Mouse (Mus musculus): ENCODE results near the gene Immp2l. TPM values are rescaled to one million over a fixed set of nuclear protein-coding genes. Genes with fewer than 3 reads are reported as not detected.
"Not testable (repeated sequence)": the region's sequence is repeated elsewhere in the genome, so short reads cannot be mapped to it uniquely, and the experiment has no call there.

Gene Immp2l
- total and polyA plus RNA-seq, 2 experiments from 2014 or later: 9.4 to 16.6 TPM

DNA sequence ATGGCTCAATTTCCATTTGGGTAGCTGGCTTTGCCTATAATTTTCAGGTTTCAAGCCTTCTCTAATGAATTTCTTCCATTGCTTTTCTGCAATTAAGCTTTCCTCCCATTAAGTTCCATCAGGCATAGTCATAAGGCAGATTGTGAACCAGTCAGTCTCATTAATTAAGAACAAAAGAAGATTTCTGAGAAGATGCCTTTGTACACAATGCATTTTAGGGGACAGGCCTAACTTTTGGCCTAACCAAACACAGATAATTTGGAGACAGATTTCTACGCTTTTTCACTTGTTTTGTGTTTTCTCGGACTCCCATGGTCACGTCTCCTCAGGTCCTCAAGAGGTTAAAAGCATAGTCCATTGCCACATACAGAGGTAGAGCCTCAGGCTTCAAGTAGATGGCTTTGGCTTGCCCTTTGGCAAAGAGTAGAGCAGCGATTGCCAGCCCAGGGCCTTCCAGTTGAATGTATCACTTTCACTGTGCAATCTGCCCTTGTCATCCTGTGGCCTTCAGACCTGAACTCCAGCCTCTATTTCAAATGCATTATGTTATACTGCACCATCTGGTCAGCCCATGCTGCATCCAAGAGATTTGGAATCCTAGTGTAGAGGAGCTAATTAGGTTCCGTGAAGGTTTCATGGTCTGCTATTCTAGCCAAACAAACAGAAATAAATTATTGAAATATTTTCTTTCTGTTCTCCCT lies 750.9 kb downstream of the Immp2l start:
- H3K27ac ChIP-seq (ENCODE audit: low read depth, low read length): no peak overlapping the region
- no peak overlapping the region for H3K4me3 ChIP-seq (ENCODE audit: low read depth, low read length)
- H3K36me3 ChIP-seq (ENCODE audit: insufficient read depth, low read length): no peaks in the 10 kb centered on the region
- H3K9me3 ChIP-seq (ENCODE audit: low read length): no peaks in the 10 kb centered on the region
- TF ChIP-seq CTCF (IDR thresholded peaks at IDR 0.05): no peak
- no peak; the same call in 1 of the 2 replicates for ATAC-seq (ENCODE audit: low FRiP score)
- WGBS: 75% methylated on average over 5 of the region's 5 CpGs
- no peak overlapping the region for H3K4me2 ChIP-seq (ENCODE audit: low read depth, low read length, poor library complexity, severe bottlenecking)
- no peaks in the 10 kb centered on the region for H3K27me3 ChIP-seq (ENCODE audit: insufficient read depth, low read length)
- H3K9ac ChIP-seq (replicated peaks; ENCODE audit: low read length, poor library complexity, severe bottlenecking): no peak overlapping the region
- DNase-seq (ENCODE audit: low spot score): peak; percentile 69
- H3K4me1 ChIP-seq (ENCODE audit: insufficient read depth, low read length): no peaks in the 10 kb centered on the region

DNA sequence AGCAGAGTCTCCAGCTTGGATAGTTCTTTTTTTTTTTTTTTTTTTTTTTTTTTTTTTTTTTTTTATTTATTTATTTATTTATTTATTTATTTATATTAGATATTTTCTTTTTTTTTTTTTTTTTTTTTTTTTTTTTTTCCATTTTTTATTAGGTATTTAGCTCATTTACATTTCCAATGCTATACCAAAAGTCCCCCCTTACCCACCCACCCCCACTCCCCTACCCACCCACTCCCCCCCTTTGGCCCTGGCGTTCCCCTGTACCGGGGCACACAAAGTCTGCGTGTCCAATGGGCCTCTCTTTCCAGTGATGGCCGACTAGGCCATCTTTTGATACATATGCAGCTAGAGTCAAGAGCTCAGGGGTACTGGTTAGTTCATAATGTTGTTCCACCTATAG lies 753.9 kb downstream of the Immp2l start:
- H3K9me3 ChIP-seq (ENCODE audit: low read length); ATAC-seq (ENCODE audit: low FRiP score); H3K4me3 ChIP-seq (ENCODE audit: low read depth, low read length); H3K4me1 ChIP-seq (ENCODE audit: insufficient read depth, low read length); H3K27me3 ChIP-seq (ENCODE audit: insufficient read depth, low read length); H3K27ac ChIP-seq (ENCODE audit: low read depth, low read length); DNase-seq (ENCODE audit: low spot score); H3K36me3 ChIP-seq (ENCODE audit: insufficient read depth, low read length); H3K9ac ChIP-seq (replicated peaks; ENCODE audit: low read length, poor library complexity, severe bottlenecking); H3K4me2 ChIP-seq (ENCODE audit: low read depth, low read length, poor library complexity, severe bottlenecking): not testable (repeated sequence)
- no CpG with 5 or more reads among the region's 4 CpGs for WGBS

DNA sequence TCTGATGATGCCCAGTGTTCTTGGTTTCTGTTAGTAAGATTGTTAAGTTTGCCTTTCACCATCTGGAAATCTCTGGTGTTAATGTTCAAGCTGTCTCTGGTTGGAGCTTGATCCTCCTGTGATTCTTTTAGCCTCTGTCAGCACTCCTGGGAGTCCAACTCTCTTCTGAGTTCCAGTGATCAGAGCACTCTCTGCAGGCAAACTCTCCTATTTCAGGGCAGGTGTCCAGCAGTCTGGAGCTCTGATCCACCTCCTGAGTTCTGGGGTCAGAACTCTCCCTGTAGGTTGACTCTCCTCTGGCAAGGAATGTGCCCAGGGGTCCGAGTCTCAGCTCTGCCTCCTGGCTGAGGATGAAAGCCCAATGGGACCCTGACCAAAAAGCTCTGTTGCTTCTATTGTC lies 769.8 kb downstream of the Immp2l start:
- not testable (repeated sequence) for ATAC-seq (ENCODE audit: low FRiP score); H3K4me2 ChIP-seq (ENCODE audit: low read depth, low read length, poor library complexity, severe bottlenecking); H3K9me3 ChIP-seq (ENCODE audit: low read length); H3K27me3 ChIP-seq (ENCODE audit: insufficient read depth, low read length); H3K4me3 ChIP-seq (ENCODE audit: low read depth, low read length); H3K27ac ChIP-seq (ENCODE audit: low read depth, low read length); H3K9ac ChIP-seq (replicated peaks; ENCODE audit: low read length, poor library complexity, severe bottlenecking); DNase-seq (ENCODE audit: low spot score); H3K4me1 ChIP-seq (ENCODE audit: insufficient read depth, low read length); H3K36me3 ChIP-seq (ENCODE audit: insufficient read depth, low read length)
- WGBS: 75% methylated on average over 1 of the region's 1 CpGs

DNA sequence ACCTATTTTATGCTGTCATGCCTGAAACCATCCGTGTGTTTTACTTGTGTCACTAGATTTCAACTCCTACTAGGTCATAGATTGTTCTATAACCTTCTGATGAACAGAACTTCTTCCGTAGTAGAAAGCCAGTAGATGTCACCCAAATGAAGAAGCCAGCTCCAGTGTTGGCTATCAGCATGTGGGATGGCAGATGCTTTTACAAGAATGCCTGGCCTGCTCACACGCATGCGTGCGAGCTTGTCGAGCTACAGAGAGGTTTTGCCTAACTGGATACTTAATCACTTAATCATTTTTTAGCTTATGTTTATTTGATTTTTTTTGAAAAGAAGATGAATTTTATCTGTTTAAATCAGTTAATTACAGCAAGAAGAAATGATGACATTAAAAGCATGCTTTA lies 805.6 kb downstream of the Immp2l start:
- no peaks in the 10 kb centered on the region for H3K4me1 ChIP-seq (ENCODE audit: insufficient read depth, low read length)
- H3K36me3 ChIP-seq (ENCODE audit: insufficient read depth, low read length): no peaks in the 10 kb centered on the region
- no peak for TF ChIP-seq CTCF (IDR thresholded peaks at IDR 0.05)
- H3K4me2 ChIP-seq (ENCODE audit: low read depth, low read length, poor library complexity, severe bottlenecking): no peak overlapping the region
- WGBS: 80% methylated on average over 6 of the region's 6 CpGs
- H3K27ac ChIP-seq (ENCODE audit: low read depth, low read length): no peak overlapping the region
- no peaks in the 10 kb centered on the region for H3K27me3 ChIP-seq (ENCODE audit: insufficient read depth, low read length)
- DNase-seq (ENCODE audit: low spot score) (no peak), ATAC-seq (ENCODE audit: low FRiP score) (no peak)
- no peak overlapping the region for H3K4me3 ChIP-seq (ENCODE audit: low read depth, low read length)
- no peaks in the 10 kb centered on the region for H3K9me3 ChIP-seq (ENCODE audit: low read length)
- H3K9ac ChIP-seq (replicated peaks; ENCODE audit: low read length, poor library complexity, severe bottlenecking): no peak overlapping the region

DNA sequence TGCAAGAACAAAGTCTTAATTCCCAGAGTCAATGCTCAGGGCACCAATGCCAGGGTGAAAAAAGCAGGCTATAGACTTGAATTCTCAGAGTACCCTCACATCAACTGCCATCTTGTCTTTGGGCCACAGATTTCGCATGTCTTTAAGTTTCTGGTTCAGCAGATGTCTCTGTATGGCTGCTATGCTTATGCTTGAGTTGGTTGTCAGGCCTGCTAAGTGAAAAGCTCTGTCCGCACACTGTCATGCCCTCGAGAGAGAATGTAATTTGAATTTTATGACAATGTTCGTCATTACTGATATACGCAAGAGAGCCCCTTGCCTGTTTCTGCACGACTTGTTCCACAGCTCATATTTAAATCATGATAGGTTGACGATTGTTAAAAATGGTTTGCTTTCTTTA lies 807.8 kb downstream of the Immp2l start:
- ATAC-seq (ENCODE audit: low FRiP score): no peak
- DNase-seq (ENCODE audit: low spot score): no peak

DNA sequence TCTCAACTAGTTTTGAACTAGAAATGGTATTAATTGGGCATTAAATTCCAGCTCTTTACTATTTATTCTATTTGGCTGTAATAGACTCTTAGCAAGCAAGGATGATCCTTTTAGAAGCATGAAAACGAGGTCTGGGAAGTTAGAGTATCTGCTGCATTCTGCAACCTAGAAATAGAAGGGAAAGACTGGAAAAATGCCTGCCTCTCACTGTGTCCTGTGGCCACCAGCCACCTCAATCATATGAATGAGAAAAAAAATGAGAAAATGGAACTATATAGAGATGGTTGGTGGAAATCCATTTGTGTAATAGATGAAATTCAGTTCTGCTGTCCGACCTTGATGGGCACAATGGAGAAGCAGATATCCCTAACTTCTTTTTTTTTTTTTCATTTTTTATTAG lies 810.8 kb downstream of the Immp2l start:
- Histone ChIP-seq H3K9ac (replicated peaks; ENCODE audit: low read length, poor library complexity, severe bottlenecking) (no peak overlapping the region), H3K27me3 (ENCODE audit: insufficient read depth, low read length) (no peaks in the 10 kb centered on the region), H3K4me3 (ENCODE audit: low read depth, low read length) (no peak overlapping the region), H3K4me1 (ENCODE audit: insufficient read depth, low read length) (no peaks in the 10 kb centered on the region), H3K36me3 (ENCODE audit: insufficient read depth, low read length) (no peaks in the 10 kb centered on the region), H3K27ac (ENCODE audit: low read depth, low read length) (no peak overlapping the region), H3K4me2 (ENCODE audit: low read depth, low read length, poor library complexity, severe bottlenecking) (no peak overlapping the region), H3K9me3 (ENCODE audit: low read length) (no peaks in the 10 kb centered on the region)
- no peak for TF ChIP-seq CTCF (IDR thresholded peaks at IDR 0.05)
- WGBS: 84% methylated on average over 2 of the region's 2 CpGs
- ATAC-seq (ENCODE audit: low FRiP score): no peak
- no peak for DNase-seq (ENCODE audit: low spot score)

More for the DNA sequence above, 807.8 kb downstream of the Immp2l start:
- Histone ChIP-seq H3K9me3 (ENCODE audit: low read length) (no peaks in the 10 kb centered on the region), H3K27ac (ENCODE audit: low read depth, low read length) (no peak overlapping the region), H3K4me1 (ENCODE audit: insufficient read depth, low read length) (no peaks in the 10 kb centered on the region), H3K9ac (replicated peaks; ENCODE audit: low read length, poor library complexity, severe bottlenecking) (no peak overlapping the region), H3K4me2 (ENCODE audit: low read depth, low read length, poor library complexity, severe bottlenecking) (no peak overlapping the region), H3K36me3 (ENCODE audit: insufficient read depth, low read length) (no peaks in the 10 kb centered on the region), H3K27me3 (ENCODE audit: insufficient read depth, low read length) (no peaks in the 10 kb centered on the region), H3K4me3 (ENCODE audit: low read depth, low read length) (no peak overlapping the region)
- WGBS: 71% methylated on average over 7 of the region's 7 CpGs
- TF ChIP-seq CTCF (IDR thresholded peaks at IDR 0.05): no peak

All from midbrain, postnatal 0 days (tissue).